Mouse (Mus musculus) testis, postnatal 14 days (tissue): ENCODE results near the gene Arhgef2.
A peak's percentile ranks its signal among the peaks of the same experiment; 100 is the strongest.
"Not testable (repeated sequence)": the region's sequence is repeated elsewhere in the genome, so short reads cannot be mapped to it uniquely, and the experiment has no call there.

ENCODE experiments used
- DNase-seq: peaks from one replicate; pipeline ENCODE4 v3.0.0; 2021; ENCODE audit warnings: low spot score

Arhgef2 gene

GRCm38 (mm10) chr3:88605666-88606065 is at the start of gene Arhgef2:
Gene Arhgef2 (plus strand): TSS chr3:88605966.
- not testable (repeated sequence) for DNase-seq

- no peak for DNase-seq
These were observed 49.1 kb upstream of the Arhgef2 start for GRCm38 (mm10) chr3:88556616-88557015.

GRCm38 (mm10) chr3:88559596-88559995 is 46.2 kb upstream of the Arhgef2 start:
- no peak for DNase-seq

GRCm38 (mm10) chr3:88561989-88562388 is 43.8 kb upstream of the Arhgef2 start:
- no peak for DNase-seq

- DNase-seq = no peak
These were observed 42.3 kb upstream of the Arhgef2 start for GRCm38 (mm10) chr3:88563442-88563841.

- DNase-seq = no peak
These were observed 41.8 kb upstream of the Arhgef2 start for GRCm38 (mm10) chr3:88563966-88564365.

- no peak for DNase-seq
These were observed 39.6 kb upstream of the Arhgef2 start for GRCm38 (mm10) chr3:88566116-88566515.

GRCm38 (mm10) chr3:88566536-88567061 is 39.2 kb upstream of the Arhgef2 start:
- no peak for DNase-seq

GRCm38 (mm10) chr3:88567892-88568291 is 37.9 kb upstream of the Arhgef2 start:
- DNase-seq = no peak

GRCm38 (mm10) chr3:88568615-88569014 is 37.2 kb upstream of the Arhgef2 start:
- DNase-seq = no peak

GRCm38 (mm10) chr3:88569093-88569492 is 36.7 kb upstream of the Arhgef2 start:
- DNase-seq = no peak

- no peak for DNase-seq
These were observed 36.1 kb upstream of the Arhgef2 start for GRCm38 (mm10) chr3:88569694-88570093.

- DNase-seq = no peak
These were observed 35.4 kb upstream of the Arhgef2 start for GRCm38 (mm10) chr3:88570341-88570740.

- no peak for DNase-seq
These were observed 33.9 kb upstream of the Arhgef2 start for GRCm38 (mm10) chr3:88571856-88572255.

- no peak for DNase-seq
These were observed 32.9 kb upstream of the Arhgef2 start for GRCm38 (mm10) chr3:88572835-88573234.

- DNase-seq = no peak
These were observed 32.0 kb upstream of the Arhgef2 start for GRCm38 (mm10) chr3:88573810-88574209.

GRCm38 (mm10) chr3:88575540-88575939 is 30.2 kb upstream of the Arhgef2 start, which contains the start of gene Ssr2:
Gene Ssr2 (plus strand): TSS chr3:88575876.
- no peak for DNase-seq

GRCm38 (mm10) chr3:88577846-88578245 is 27.9 kb upstream of the Arhgef2 start:
- DNase-seq = not testable (repeated sequence)

GRCm38 (mm10) chr3:88578498-88579424 is 27.0 kb upstream of the Arhgef2 start:
- no peak for DNase-seq

GRCm38 (mm10) chr3:88579454-88580117 is 26.2 kb upstream of the Arhgef2 start:
- DNase-seq = peak; percentile 84

GRCm38 (mm10) chr3:88585769-88586168 is 20.0 kb upstream of the Arhgef2 start:
- DNase-seq = no peak

GRCm38 (mm10) chr3:88586640-88587039 is 19.1 kb upstream of the Arhgef2 start:
- DNase-seq = no peak

- no peak for DNase-seq
These were observed 15.5 kb upstream of the Arhgef2 start for GRCm38 (mm10) chr3:88590246-88590645.
